Mouse (Mus musculus) stomach, embryonic 14.5 days (tissue): ENCODE measurements around the gene Apobec4. TPM values are rescaled to one million over a fixed set of nuclear protein-coding genes. Genes with fewer than 3 reads are reported as not detected.
A peak's percentile ranks its signal among the peaks of the same experiment; 100 is the strongest.

Experiments
- ATAC-seq: fragments of 200-750 bp; cut with Nextera tagmentation; 2 replicates; pipeline ENCODE4 v1.8.0; 2017; ENCODE audit warnings: low read depth, moderate TSS enrichment; ENCODE audit not compliant: insufficient number of reproducible peaks, insufficient read depth, low FRiP score
- H3K27ac ChIP-seq: fragments of 300-500 bp; sonication (generic); 2 replicates; pipeline ENCODE4 v1.5.1; 2014; ENCODE audit warnings: mild to moderate bottlenecking, low read length, moderate library complexity, mixed read lengths
- H3K27me3 ChIP-seq: fragments of 300-500 bp; sonication (generic); 2 replicates; pipeline ENCODE4 v1.6.1; 2014; ENCODE audit warnings: low read length, control low read depth, mixed read lengths; ENCODE audit not compliant: control insufficient read depth, insufficient read depth
- H3K36me3 ChIP-seq: fragments of 300-500 bp; sonication (generic); 2 replicates; pipeline ENCODE4 v1.6.1; 2014; ENCODE audit warnings: mild to moderate bottlenecking, control low read depth, low read length, moderate library complexity, mixed read lengths; ENCODE audit not compliant: control insufficient read depth, insufficient read depth
- H3K4me1 ChIP-seq: fragments of 300-500 bp; sonication (generic); 2 replicates; pipeline ENCODE4 v1.6.1; 2014; ENCODE audit warnings: low read length, control low read depth, mixed read lengths; ENCODE audit not compliant: control insufficient read depth, insufficient read depth
- H3K4me2 ChIP-seq: fragments of 300-500 bp; sonication (generic); replicated peaks from 2 replicates; pipeline ENCODE4 v1.6.1; 2014; ENCODE audit warnings: low read depth, low read length, control low read depth
- H3K4me3 ChIP-seq: fragments of 300-500 bp; sonication (generic); 2 replicates; pipeline ENCODE4 v1.5.1; 2014; ENCODE audit warnings: low read depth, low read length, control low read depth
- H3K9ac ChIP-seq: fragments of 300-500 bp; sonication (generic); replicated peaks from 2 replicates; pipeline ENCODE4 v1.6.1; 2014; ENCODE audit warnings: low read depth, mild to moderate bottlenecking, control low read depth, low read length, moderate library complexity, mixed read lengths
- H3K9me3 ChIP-seq: fragments of 300-500 bp; sonication (generic); 2 replicates; pipeline ENCODE4 v1.6.1; 2016; ENCODE audit warnings: low read depth, low read length, control low read depth; ENCODE audit not compliant: control insufficient read depth
- WGBS: fragments of 180-500 bp; shearing (Covaris S2); extraction: QIAGEN DNeasy Blood & Tissue Kit; methylation state at CpG from one replicate; pipeline ENCODE4 v1.1.7; 2014; 5-methylcytosine and 5-hydroxymethylcytosine counted together
- polyA plus RNA-seq: library from polyadenylated mRNA; unstranded; fragments of >200 nt; fragmentation: Nextera tagmentation; extraction: Ambion mirVana; gene quantifications from 2 replicates; pipeline ENCODE4 v1.2.1, GENCODE M21; 2014

The Apobec4 gene
- polyA plus RNA-seq, 1 experiment from 2014 or later, result not detected

- ATAC-seq, result no peak
- H3K4me3 ChIP-seq, result no peak overlapping the region
- H3K27ac ChIP-seq, result peak overlapping the region; percentile 39; the same call in 1 of the 2 replicates
- H3K4me2 ChIP-seq, result no peak overlapping the region
- H3K9me3 ChIP-seq, result no peaks in the 10 kb centered on the region; the same call in 1 of the 2 replicates
- H3K9ac ChIP-seq, result no peak overlapping the region
- H3K4me1 ChIP-seq, result 0 out of 2 replicates have a peak, but pooled peaks cover 6% of the 10 kb centered on the region
- no peaks in the 10 kb centered on the region for H3K27me3 ChIP-seq
- WGBS, result 39% methylated on average over 6 of the region's 6 CpGs
- H3K36me3 ChIP-seq, result no peaks in the 10 kb centered on the region
These were observed 32.2 kb upstream of the Apobec4 start for GRCm38 (mm10) chr1:152718200-152718599.

- no peak for ATAC-seq
- WGBS, result 73% methylated on average over 4 of the region's 4 CpGs
- Histone ChIP-seq H3K27me3 (no peaks in the 10 kb centered on the region), H3K4me2 (no peak overlapping the region), H3K4me1 (0 out of 2 replicates have a peak, but pooled peaks cover 6% of the 10 kb centered on the region), H3K9ac (no peak overlapping the region), H3K4me3 (no peak overlapping the region), H3K36me3 (no peaks in the 10 kb centered on the region), H3K9me3 (no peaks in the 10 kb centered on the region; the same call in 1 of the 2 replicates), H3K27ac (no peak overlapping the region)
These were observed 29.4 kb upstream of the Apobec4 start for GRCm38 (mm10) chr1:152720969-152721368.

- no peaks in the 10 kb centered on the region; the same call in 1 of the 2 replicates for H3K9me3 ChIP-seq
- no peak overlapping the region for H3K27ac ChIP-seq
- H3K4me1 ChIP-seq, result 0 out of 2 replicates have a peak, but pooled peaks cover 6% of the 10 kb centered on the region
- no peak overlapping the region for H3K9ac ChIP-seq
- WGBS, result 82% methylated on average over 11 of the region's 11 CpGs
- H3K27me3 ChIP-seq, result no peaks in the 10 kb centered on the region
- ATAC-seq, result no peak
- no peak overlapping the region for H3K4me3 ChIP-seq
- H3K36me3 ChIP-seq, result no peaks in the 10 kb centered on the region
- no peak overlapping the region for H3K4me2 ChIP-seq
These were observed 28.7 kb upstream of the Apobec4 start for GRCm38 (mm10) chr1:152721535-152722198.

- H3K4me3 ChIP-seq, result no peak overlapping the region
- no peaks in the 10 kb centered on the region; the same call in 1 of the 2 replicates for H3K9me3 ChIP-seq
- H3K27ac ChIP-seq, result no peak overlapping the region
- H3K4me1 ChIP-seq, result no peaks in the 10 kb centered on the region
- H3K27me3 ChIP-seq, result no peaks in the 10 kb centered on the region
- ATAC-seq, result no peak
- H3K4me2 ChIP-seq, result no peak overlapping the region
- H3K9ac ChIP-seq, result no peak overlapping the region
- H3K36me3 ChIP-seq, result no peaks in the 10 kb centered on the region
These were observed 26.1 kb upstream of the Apobec4 start for GRCm38 (mm10) chr1:152724286-152724685.

- Histone ChIP-seq H3K9me3 (no peaks in the 10 kb centered on the region; the same call in 1 of the 2 replicates), H3K4me1 (no peaks in the 10 kb centered on the region), H3K36me3 (no peaks in the 10 kb centered on the region), H3K9ac (no peak overlapping the region), H3K4me2 (no peak overlapping the region), H3K27me3 (no peaks in the 10 kb centered on the region), H3K27ac (no peak overlapping the region), H3K4me3 (no peak overlapping the region)
- WGBS, result 54% methylated on average over 3 of the region's 3 CpGs
- no peak for ATAC-seq
These were observed 24.3 kb upstream of the Apobec4 start for GRCm38 (mm10) chr1:152726095-152726494.

- no peaks in the 10 kb centered on the region for H3K9me3 ChIP-seq
- no peak overlapping the region for H3K4me2 ChIP-seq
- no peak overlapping the region for H3K27ac ChIP-seq
- H3K4me3 ChIP-seq, result no peak overlapping the region
- 39% methylated on average over 4 of the region's 5 CpGs for WGBS
- H3K4me1 ChIP-seq, result no peaks in the 10 kb centered on the region
- H3K27me3 ChIP-seq, result no peaks in the 10 kb centered on the region
- H3K36me3 ChIP-seq, result no peaks in the 10 kb centered on the region
- no peak for ATAC-seq
- H3K9ac ChIP-seq, result no peak overlapping the region
These were observed 22.6 kb upstream of the Apobec4 start for GRCm38 (mm10) chr1:152727604-152728236.

GRCm38 (mm10) chr1:152738793-152739192 lies 11.6 kb upstream of the Apobec4 start:
- WGBS, result 78% methylated on average over 9 of the region's 9 CpGs
- Histone ChIP-seq H3K27ac (no peak overlapping the region), H3K9me3 (no peaks in the 10 kb centered on the region), H3K4me2 (no peak overlapping the region), H3K36me3 (no peaks in the 10 kb centered on the region), H3K4me1 (0 out of 2 replicates have a peak, but pooled peaks cover 3% of the 10 kb centered on the region), H3K9ac (no peak overlapping the region), H3K4me3 (no peak overlapping the region), H3K27me3 (no peaks in the 10 kb centered on the region)
- no peak for ATAC-seq

- H3K9ac ChIP-seq, result no peak overlapping the region
- H3K9me3 ChIP-seq, result no peaks in the 10 kb centered on the region
- no peak overlapping the region for H3K4me2 ChIP-seq
- WGBS, result 89% methylated on average over 11 of the region's 11 CpGs
- no peak overlapping the region for H3K4me3 ChIP-seq
- ATAC-seq, result no peak
- 0 out of 2 replicates have a peak, but pooled peaks cover 3% of the 10 kb centered on the region for H3K4me1 ChIP-seq
- H3K36me3 ChIP-seq, result no peaks in the 10 kb centered on the region
- H3K27ac ChIP-seq, result no peak overlapping the region
- H3K27me3 ChIP-seq, result no peaks in the 10 kb centered on the region
These were observed 11.0 kb upstream of the Apobec4 start for GRCm38 (mm10) chr1:152739374-152739773.
